Mouse (Mus musculus) stomach, embryonic 16.5 days (tissue): ENCODE measurements around the gene Gm15319. TPM values are rescaled to one million over a fixed set of nuclear protein-coding genes. Genes with fewer than 3 reads are reported as not detected.
"Not testable (repeated sequence)": the region's sequence is repeated elsewhere in the genome, so short reads cannot be mapped to it uniquely, and the experiment has no call there.

ENCODE experiments used
- ATAC-seq: fragments of 200-750 bp; cut with Nextera tagmentation; 2 replicates; pipeline ENCODE4 v1.8.0; 2017; ENCODE audit warnings: moderate number of reproducible peaks, moderate TSS enrichment; ENCODE audit not compliant: insufficient read depth, low FRiP score
- H3K27ac ChIP-seq: fragments of 300-500 bp; sonication (generic); 2 replicates; pipeline ENCODE4 v1.5.1; 2014; ENCODE audit warnings: low read length
- H3K27me3 ChIP-seq: fragments of 300-500 bp; sonication (generic); 2 replicates; pipeline ENCODE4 v1.6.1; 2014; ENCODE audit warnings: low read length, control low read depth, mixed read lengths; ENCODE audit not compliant: control insufficient read depth, insufficient read depth
- H3K36me3 ChIP-seq: fragments of 300-500 bp; sonication (generic); 2 replicates; pipeline ENCODE4 v1.6.1; 2014; ENCODE audit warnings: low read length; ENCODE audit not compliant: control insufficient read depth, insufficient read depth
- H3K4me1 ChIP-seq: fragments of 300-500 bp; sonication (generic); 2 replicates; pipeline ENCODE4 v1.6.1; 2014; ENCODE audit warnings: low read length, control low read depth, mixed read lengths; ENCODE audit not compliant: control insufficient read depth, insufficient read depth
- H3K4me2 ChIP-seq: fragments of 300-500 bp; sonication (generic); 2 replicates; pipeline ENCODE4 v1.6.1; 2014; ENCODE audit warnings: low read depth, low read length, mixed read lengths
- H3K4me3 ChIP-seq: fragments of 300-500 bp; sonication (generic); replicated peaks from 2 replicates; pipeline ENCODE4 v1.5.1; 2014; ENCODE audit warnings: mild to moderate bottlenecking, low read length
- H3K9ac ChIP-seq: fragments of 300-500 bp; sonication (generic); 2 replicates; pipeline ENCODE4 v1.6.1; 2014; ENCODE audit warnings: low read length
- H3K9me3 ChIP-seq: fragments of 300-500 bp; sonication (generic); replicated peaks from 2 replicates; pipeline ENCODE4 v1.6.1; 2016; ENCODE audit warnings: low read length, control low read depth; ENCODE audit not compliant: control insufficient read depth
- WGBS: fragments of 180-500 bp; shearing (Covaris S2); extraction: QIAGEN DNeasy Blood & Tissue Kit; methylation state at CpG from one replicate; pipeline ENCODE4 v1.1.7; 2014; 5-methylcytosine and 5-hydroxymethylcytosine counted together
- polyA plus RNA-seq: library from polyadenylated mRNA; unstranded; fragments of >200 nt; fragmentation: Nextera tagmentation; extraction: Ambion mirVana; gene quantifications from 2 replicates; pipeline ENCODE4 v1.2.1, GENCODE M21; 2015

The Gm15319 gene
- polyA plus RNA-seq, 1 experiment from 2014 or later: 0.26 TPM

DNA sequence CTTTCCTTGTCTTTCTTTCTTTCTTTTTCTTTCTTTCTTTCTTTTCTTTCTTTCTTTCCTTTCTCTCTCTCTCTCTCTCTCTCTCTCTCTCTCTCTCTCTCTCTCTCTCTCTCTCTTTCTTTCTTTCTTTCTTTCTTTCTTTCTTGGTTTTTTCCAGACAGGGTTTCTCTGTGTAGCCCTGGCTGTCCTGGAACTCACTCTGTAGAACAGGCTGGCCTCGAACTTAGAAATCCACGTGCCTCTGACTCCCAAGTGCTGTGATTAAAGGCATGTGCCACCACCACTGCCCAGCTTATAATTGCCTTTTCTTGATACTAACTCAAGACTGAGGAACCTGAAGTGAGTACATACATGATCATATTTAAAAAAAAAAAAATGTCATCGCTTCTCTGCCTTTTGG, 75.3 kb downstream of the Gm15319 start:
- H3K9me3 ChIP-seq, H3K4me3 ChIP-seq, H3K9ac ChIP-seq, H3K4me2 ChIP-seq, H3K27me3 ChIP-seq, H3K4me1 ChIP-seq, H3K36me3 ChIP-seq, H3K27ac ChIP-seq, ATAC-seq: not testable (repeated sequence)
- 87% methylated on average over 3 of the region's 3 CpGs for WGBS
